Mouse (Mus musculus): ENCODE results near the gene Arl5a.

DNA sequence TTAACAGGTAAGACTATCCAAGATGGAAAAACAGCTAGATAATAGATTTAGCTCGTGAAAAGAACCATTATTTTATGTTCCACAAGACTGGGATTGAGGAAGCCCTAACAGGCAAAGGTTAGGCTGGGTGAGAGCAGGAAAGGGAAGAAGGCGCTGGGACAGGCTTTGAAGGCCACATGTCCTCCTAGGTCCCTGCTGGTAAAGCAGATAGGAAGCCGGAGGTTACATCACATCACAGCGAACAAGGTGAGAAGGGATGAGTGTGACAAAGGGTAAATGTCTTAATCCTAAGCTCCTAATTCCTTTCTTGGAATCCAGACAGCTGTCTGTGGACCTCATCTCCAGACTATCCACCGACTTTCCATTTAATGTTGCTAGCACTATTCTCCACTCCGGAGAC is 5.4 kb downstream of the Arl5a start:
- no peak for TF ChIP-seq CTCF (conservative IDR thresholded peaks at IDR 0.05; ENCODE audit: insufficient read depth, insufficient read length, low read depth, low read length)
- TF ChIP-seq POLR2A (IDR thresholded peaks at IDR 0.05; ENCODE audit: low read depth, low read length), result no peak
